Mouse (Mus musculus) erythroid progenitor cell, adult 5-6 weeks (primary cell): ENCODE results near the gene P2ry2. TPM values are rescaled to one million over a fixed set of nuclear protein-coding genes. Genes with fewer than 3 reads are reported as not detected.

Experiments
- ATAC-seq: replicated peaks from 2 replicates; pipeline ENCODE4 v1.8.0; 2016; ENCODE audit warnings: moderate number of reproducible peaks, mild to moderate bottlenecking, moderate TSS enrichment, inconsistent platforms; ENCODE audit not compliant: poor library complexity, low FRiP score, severe bottlenecking
- total RNA-seq, 2 experiments: library from RNA; stranded (forward) in 1 of 2; stranded (reverse) in 1 of 2; fragments of 150-400 nt in 1 of 2; fragments of 186-747, 209-891 nt in 1 of 2; gene quantifications; 2 replicates each; pipeline versions ENCODE4 v1.2.3 to v1.2.4; 2015 to 2017; ENCODE audit warnings: low replicate concordance in 2 of 2

The P2ry2 gene
- total RNA-seq, 2 experiments from 2014 or later = 1.7 to 2.6 TPM

GRCm38 (mm10) chr7:100950481-100951010 is 62.1 kb downstream of the P2ry2 start:
- no peak for ATAC-seq

GRCm38 (mm10) chr7:100950031-100950430 is 62.6 kb downstream of the P2ry2 start:
- ATAC-seq = no peak

Other genes with a start within 250 kb of the P2ry2 start
- 71.7 and 73.8 TPM in 2 replicates for gene Relt, start 149.4 kb downstream of the P2ry2 start, total RNA-seq (2015; ENCODE audit: low replicate concordance)
- gene Relt, start 149.4 kb downstream of the P2ry2 start, total RNA-seq (2017; ENCODE audit: low replicate concordance) = 37.1 and 40.8 TPM in 2 replicates
- 0.42 TPM in 1 of 2 replicates, not detected in the other for gene Arhgef17, start 80.8 kb downstream of the P2ry2 start, total RNA-seq (2015; ENCODE audit: low replicate concordance)
- gene Arhgef17, start 80.8 kb downstream of the P2ry2 start, total RNA-seq (2017; ENCODE audit: low replicate concordance) = 0.08 TPM in 1 of 2 replicates, not detected in the other
- gene P2ry6, start 38.2 kb downstream of the P2ry2 start, total RNA-seq (2015; ENCODE audit: low replicate concordance) = 2.9 and 5.0 TPM in 2 replicates
- gene P2ry6, start 38.2 kb downstream of the P2ry2 start, total RNA-seq (2017; ENCODE audit: low replicate concordance) = 0.64 and 1.7 TPM in 2 replicates
- gene Fchsd2, start 80.0 kb upstream of the P2ry2 start, total RNA-seq (2015; ENCODE audit: low replicate concordance) = 5.4 and 11.7 TPM in 2 replicates
- gene Fchsd2, start 80.0 kb upstream of the P2ry2 start, total RNA-seq (2017; ENCODE audit: low replicate concordance) = 7.2 and 13.8 TPM in 2 replicates